Mouse (Mus musculus) liver, embryonic 15.5 days (tissue): Measurements from ENCODE around the gene Gm20521. TPM values are rescaled to one million over a fixed set of nuclear protein-coding genes. Genes with fewer than 3 reads are reported as not detected.

Source experiments
- ATAC-seq: fragments of 200-750 bp; cut with Nextera tagmentation; 2 replicates; pipeline ENCODE4 v1.8.0; 2017; ENCODE audit warnings: moderate number of reproducible peaks, mild to moderate bottlenecking, moderate library complexity; ENCODE audit not compliant: insufficient read depth
- H3K27ac ChIP-seq: fragments of 300-500 bp; sonication (generic); replicated peaks from 2 replicates; pipeline ENCODE4 v1.5.1; 2015; ENCODE audit warnings: mild to moderate bottlenecking, inconsistent platforms
- H3K27me3 ChIP-seq: fragments of 300-500 bp; sonication (generic); 2 replicates; pipeline ENCODE4 v1.6.1; 2015; ENCODE audit warnings: mild to moderate bottlenecking, inconsistent platforms
- H3K36me3 ChIP-seq: fragments of 300-500 bp; sonication (generic); replicated peaks from 2 replicates; pipeline ENCODE4 v1.6.1; 2015; ENCODE audit warnings: moderate library complexity, mild to moderate bottlenecking, inconsistent platforms
- H3K4me1 ChIP-seq: fragments of 300-500 bp; sonication (generic); replicated peaks from 2 replicates; pipeline ENCODE4 v1.6.1; 2015; ENCODE audit warnings: inconsistent platforms
- H3K4me2 ChIP-seq: fragments of 300-500 bp; sonication (generic); 2 replicates; pipeline ENCODE4 v1.6.1; 2015; ENCODE audit warnings: moderate library complexity, mild to moderate bottlenecking, inconsistent platforms
- H3K4me3 ChIP-seq: fragments of 300-500 bp; sonication (generic); replicated peaks from 2 replicates; pipeline ENCODE4 v1.5.1; 2015; ENCODE audit warnings: mild to moderate bottlenecking, inconsistent platforms
- H3K9ac ChIP-seq: fragments of 300-500 bp; sonication (generic); 2 replicates; pipeline ENCODE4 v1.6.1; 2015; ENCODE audit warnings: moderate library complexity, mild to moderate bottlenecking, inconsistent platforms
- H3K9me3 ChIP-seq: fragments of 300-500 bp; sonication (generic); replicated peaks from 2 replicates; pipeline ENCODE4 v1.6.1; 2016; ENCODE audit warnings: inconsistent platforms
- WGBS: fragments of 180-500 bp; shearing (Covaris S2); methylation state at CpG from one replicate; pipeline ENCODE4 v1.1.7; 2015; ENCODE audit warnings: mixed read lengths; ENCODE audit not compliant: insufficient replicate concordance; 5-methylcytosine and 5-hydroxymethylcytosine counted together
- polyA plus RNA-seq: library from polyadenylated mRNA; unstranded; fragments of >200 nt; fragmentation: Nextera tagmentation; extraction: Ambion mirVana; gene quantifications from 2 replicates; pipeline ENCODE4 v1.2.1, GENCODE M21; 2015

Gene Gm20521
- polyA plus RNA-seq, 1 experiment from 2014 or later: not detected

DNA sequence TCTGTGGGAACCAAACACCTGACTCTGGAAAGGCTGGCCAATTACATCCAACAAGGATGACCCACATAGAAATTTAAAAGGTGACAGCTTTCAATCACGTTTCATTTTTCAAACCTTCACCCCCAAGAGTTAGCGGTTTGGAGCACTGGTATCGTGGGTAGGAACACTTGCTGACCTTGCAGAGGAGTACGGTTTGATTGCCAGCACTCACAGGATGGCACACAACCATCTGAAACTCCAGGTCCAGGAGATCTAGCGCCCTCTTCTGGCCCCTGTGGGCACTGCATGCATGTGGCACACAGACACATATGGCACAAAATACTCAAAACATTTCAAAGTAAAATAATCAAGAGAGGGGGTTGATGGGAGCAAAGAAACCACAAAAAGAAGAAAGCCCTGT, 16.3 kb upstream of the Gm20521 start:
- Histone ChIP-seq H3K4me2 (no peak overlapping the region), H3K27me3 (no peaks in the 10 kb centered on the region), H3K4me1 (peaks cover 15% of the 10 kb centered on the region), H3K9ac (no peak overlapping the region), H3K27ac (no peak overlapping the region), H3K9me3 (no peaks in the 10 kb centered on the region), H3K4me3 (no peak overlapping the region), H3K36me3 (no peaks in the 10 kb centered on the region)
- 49% methylated on average over 5 of the region's 5 CpGs for WGBS
- no peak for ATAC-seq

DNA sequence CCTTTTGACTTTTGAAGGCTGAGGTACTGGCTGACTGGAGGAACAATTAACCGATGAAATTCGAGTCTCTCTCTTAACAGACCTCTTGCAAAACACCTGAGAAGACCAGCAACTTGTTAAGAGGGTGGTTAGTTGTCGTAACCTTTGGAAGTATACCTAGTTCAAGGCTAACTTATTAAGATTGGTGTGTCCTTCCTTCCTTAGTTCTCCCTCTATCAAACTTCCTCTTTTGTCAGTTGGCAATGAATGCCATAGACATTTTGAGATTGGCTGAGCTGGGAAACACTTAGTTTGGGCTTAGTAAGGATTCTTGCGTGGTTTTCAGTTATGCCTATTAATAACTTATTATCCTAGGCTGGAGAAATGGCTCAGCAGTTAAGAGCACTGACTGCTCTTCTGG, 15.2 kb upstream of the Gm20521 start:
- no peak overlapping the region for H3K27ac ChIP-seq
- H3K4me2 ChIP-seq: no peak overlapping the region
- H3K9me3 ChIP-seq: no peaks in the 10 kb centered on the region
- WGBS: 43% methylated on average over 4 of the region's 4 CpGs
- H3K4me1 ChIP-seq: peaks cover 15% of the 10 kb centered on the region
- no peaks in the 10 kb centered on the region for H3K36me3 ChIP-seq
- H3K27me3 ChIP-seq: no peaks in the 10 kb centered on the region
- H3K9ac ChIP-seq: no peak overlapping the region
- ATAC-seq: no peak
- H3K4me3 ChIP-seq: no peak overlapping the region

DNA sequence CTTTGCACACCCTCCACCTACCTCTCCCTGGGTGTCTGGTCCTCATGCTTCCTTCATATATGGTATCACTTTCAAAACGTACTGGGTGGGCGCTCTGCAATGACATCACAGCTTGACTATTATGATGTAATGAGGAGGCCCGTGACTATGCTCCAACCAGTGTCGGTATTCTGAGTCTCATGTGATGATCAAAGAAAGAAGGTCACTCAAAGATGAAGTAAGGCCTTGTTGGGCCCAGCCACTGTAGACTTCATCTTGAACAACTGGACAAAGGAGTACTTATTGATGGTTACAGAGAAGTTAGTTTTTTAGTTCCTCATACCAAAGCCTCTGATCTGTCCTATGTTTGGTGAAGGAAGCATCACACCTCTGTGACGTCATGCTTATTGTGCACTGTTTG, 12.4 kb upstream of the Gm20521 start, which contains the start of gene Homez:
TSS of gene Homez (minus strand) at position 101 of the 400 bp plus-strand sequence.
- WGBS: 76% methylated on average over 5 of the region's 5 CpGs
- Histone ChIP-seq H3K27me3 (peaks cover 6% of the 10 kb centered on the region), H3K4me1 (peaks cover 8% of the 10 kb centered on the region)

DNA sequence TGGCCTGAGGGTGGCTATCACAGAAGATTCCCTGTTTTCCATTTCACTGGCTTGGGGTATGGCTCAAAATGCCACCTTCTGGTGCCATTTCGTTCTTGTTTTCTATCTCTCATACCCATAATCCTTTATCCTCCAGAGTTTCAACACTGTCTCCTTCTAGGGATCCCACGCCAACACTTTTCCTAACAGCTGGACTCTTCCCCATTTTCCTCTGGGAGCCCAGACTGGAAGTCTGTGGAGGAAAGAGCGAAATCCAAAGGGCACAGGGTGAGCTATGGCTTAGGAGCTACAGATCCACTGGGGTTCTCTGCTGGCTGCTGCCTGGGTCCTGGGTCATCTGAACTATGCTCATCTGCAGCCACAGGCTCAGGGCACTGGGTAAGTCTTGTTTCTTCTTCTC, 9.1 kb upstream of the Gm20521 start:
- 72% methylated on average over 3 of the region's 3 CpGs for WGBS
- H3K9ac ChIP-seq: no peak overlapping the region
- H3K4me1 ChIP-seq: peaks cover 29% of the 10 kb centered on the region
- ATAC-seq: no peak
- no peak overlapping the region for H3K4me2 ChIP-seq
- peaks cover 22% of the 10 kb centered on the region for H3K27me3 ChIP-seq
- H3K27ac ChIP-seq: no peak overlapping the region
- H3K9me3 ChIP-seq: no peaks in the 10 kb centered on the region
- H3K4me3 ChIP-seq: no peak overlapping the region
- no peaks in the 10 kb centered on the region for H3K36me3 ChIP-seq

More for the DNA sequence above, 12.4 kb upstream of the Gm20521 start, which contains the start of gene Homez:
- Histone ChIP-seq H3K36me3 (no peaks in the 10 kb centered on the region), H3K9ac (no peak within 1 kb of the TSS), H3K9me3 (no peaks in the 10 kb centered on the region), H3K27ac (no peak within 1 kb of the TSS), H3K4me2 (no peak within 1 kb of the TSS), H3K4me3 (no peak within 1 kb of the TSS)
- no peak for ATAC-seq

DNA sequence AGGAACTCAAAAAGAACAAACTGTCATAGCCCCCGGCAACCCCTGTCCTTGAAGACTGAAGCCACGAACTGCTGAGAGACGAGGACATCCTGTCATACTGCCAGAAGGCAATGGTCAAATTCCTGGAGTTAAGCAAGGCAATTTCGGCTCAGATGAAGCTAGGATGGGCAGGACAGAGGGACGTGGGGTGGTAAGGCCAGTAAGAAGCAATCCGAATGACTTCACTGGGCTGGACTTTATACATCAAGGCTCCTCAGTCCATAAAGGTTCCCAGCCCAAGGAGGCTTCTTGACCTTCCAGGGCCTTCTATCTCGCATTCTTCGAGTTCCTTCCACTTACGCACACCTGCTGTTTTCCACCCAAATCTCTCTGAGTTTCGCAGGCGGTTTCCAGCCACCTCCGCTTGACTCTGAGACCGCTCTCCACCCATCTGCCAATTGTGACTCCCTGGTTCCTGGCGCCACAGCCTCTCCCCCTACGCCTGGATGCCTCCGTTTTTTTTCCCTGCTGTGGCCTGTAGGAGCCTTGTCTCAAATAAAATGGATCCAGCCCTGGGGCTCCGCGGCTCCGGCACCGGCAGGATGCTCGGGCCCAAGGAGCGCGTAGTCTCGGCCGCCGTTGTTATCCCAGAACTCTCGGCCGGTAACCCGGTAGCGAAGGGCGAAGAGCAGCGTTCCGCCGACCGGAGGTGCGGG, 7.2 kb upstream of the Gm20521 start:
- no peaks in the 10 kb centered on the region for H3K9me3 ChIP-seq
- peak overlapping the region; percentile 71 for H3K9ac ChIP-seq
- H3K4me1 ChIP-seq: peaks cover 29% of the 10 kb centered on the region
- ATAC-seq: peak; percentile 11; the same call in 1 of the 2 replicates
- H3K4me2 ChIP-seq: peak overlapping the region; percentile 93
- H3K4me3 ChIP-seq: peak overlapping the region; percentile 77
- 3% methylated on average over 36 of the region's 36 CpGs for WGBS
- peaks cover 22% of the 10 kb centered on the region for H3K27me3 ChIP-seq
- H3K27ac ChIP-seq: peak overlapping the region; percentile 33; the same call in 1 of the 2 replicates
- no peaks in the 10 kb centered on the region for H3K36me3 ChIP-seq

DNA sequence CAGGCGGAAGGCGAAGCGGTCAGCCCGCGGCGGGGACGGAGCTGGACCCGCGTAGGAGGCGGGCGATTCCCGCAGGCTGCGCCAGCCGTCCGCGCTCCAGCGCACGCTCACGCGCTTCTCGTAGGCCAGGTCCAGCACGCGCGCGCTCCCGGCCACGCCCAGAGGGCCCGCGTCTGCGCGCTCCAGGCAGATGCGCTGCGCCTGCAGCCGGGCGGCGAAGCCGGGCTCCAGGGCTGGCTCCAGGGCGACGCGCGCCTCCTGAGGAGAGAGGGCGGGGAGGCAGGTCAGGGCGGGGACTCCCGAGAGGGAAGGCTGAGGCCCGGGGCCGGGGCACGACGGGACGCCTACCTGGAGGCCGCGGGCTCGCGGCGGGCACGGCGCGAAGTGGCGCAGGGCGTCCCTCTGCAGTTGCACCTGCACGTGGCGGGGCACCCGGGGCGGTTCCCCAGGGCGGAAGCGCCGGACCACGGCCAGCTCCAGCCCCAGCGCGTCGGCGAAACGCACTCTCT, 6.6 kb upstream of the Gm20521 start:
- WGBS: under 1% methylated on average over 72 of the region's 72 CpGs
- Histone ChIP-seq H3K27me3 (peaks cover 22% of the 10 kb centered on the region), H3K36me3 (no peaks in the 10 kb centered on the region), H3K4me3 (peak overlapping the region; percentile 77), H3K4me1 (peaks cover 29% of the 10 kb centered on the region), H3K9me3 (no peaks in the 10 kb centered on the region), H3K27ac (peak overlapping the region; percentile 75), H3K9ac (peak overlapping the region; percentile 71), H3K4me2 (peak overlapping the region; percentile 93)
- peak; percentile 93 for ATAC-seq

DNA sequence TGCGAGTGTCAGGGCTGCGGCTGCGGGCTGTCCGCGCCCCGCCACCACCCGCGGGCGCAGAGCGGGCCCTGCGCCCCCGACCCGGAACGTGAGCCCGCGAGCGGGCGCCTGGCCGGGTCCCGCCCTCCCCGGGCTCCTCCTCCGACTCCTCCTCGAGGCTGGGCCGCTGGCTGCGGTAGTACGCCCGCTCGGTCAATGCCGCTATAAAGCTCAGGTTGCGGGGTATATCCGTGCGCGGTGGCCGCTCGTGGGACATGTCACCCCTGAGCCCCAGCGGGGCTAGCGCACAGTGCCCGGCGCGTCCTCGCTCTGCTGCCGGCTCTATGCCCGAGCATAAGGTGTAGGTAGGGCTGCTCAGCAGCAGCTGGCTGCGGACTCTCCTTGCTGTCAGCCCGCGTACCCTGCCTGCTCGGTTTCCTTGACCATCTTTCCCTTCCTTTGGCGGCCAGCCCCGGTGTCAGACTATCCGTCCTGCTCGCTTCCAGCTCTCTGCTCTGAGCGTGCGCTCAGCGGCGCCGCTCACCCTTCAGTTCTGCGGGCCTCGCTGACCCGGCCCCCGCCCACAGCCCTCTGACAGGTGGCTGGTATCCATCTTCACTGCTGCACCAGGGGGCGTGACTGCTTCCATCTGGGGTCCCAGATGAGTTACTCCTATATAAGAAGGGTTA, 6.1 kb upstream of the Gm20521 start, which contains the start of gene Ppp1r3e:
TSS of gene Ppp1r3e (minus strand) at position 503 of the 668 bp plus-strand sequence.
- no peaks in the 10 kb centered on the region for H3K9me3 ChIP-seq
- WGBS: under 1% methylated on average over 61 of the region's 61 CpGs
- peak within 1 kb of the TSS; percentile 71 for H3K9ac ChIP-seq
- peaks cover 29% of the 10 kb centered on the region for H3K4me1 ChIP-seq
- peak within 1 kb of the TSS; percentile 75 for H3K27ac ChIP-seq
- peak; percentile 81 for ATAC-seq
- H3K36me3 ChIP-seq: no peaks in the 10 kb centered on the region
- peaks cover 22% of the 10 kb centered on the region for H3K27me3 ChIP-seq
- H3K4me2 ChIP-seq: peak within 1 kb of the TSS; percentile 93
- H3K4me3 ChIP-seq: peak within 1 kb of the TSS; percentile 77

DNA sequence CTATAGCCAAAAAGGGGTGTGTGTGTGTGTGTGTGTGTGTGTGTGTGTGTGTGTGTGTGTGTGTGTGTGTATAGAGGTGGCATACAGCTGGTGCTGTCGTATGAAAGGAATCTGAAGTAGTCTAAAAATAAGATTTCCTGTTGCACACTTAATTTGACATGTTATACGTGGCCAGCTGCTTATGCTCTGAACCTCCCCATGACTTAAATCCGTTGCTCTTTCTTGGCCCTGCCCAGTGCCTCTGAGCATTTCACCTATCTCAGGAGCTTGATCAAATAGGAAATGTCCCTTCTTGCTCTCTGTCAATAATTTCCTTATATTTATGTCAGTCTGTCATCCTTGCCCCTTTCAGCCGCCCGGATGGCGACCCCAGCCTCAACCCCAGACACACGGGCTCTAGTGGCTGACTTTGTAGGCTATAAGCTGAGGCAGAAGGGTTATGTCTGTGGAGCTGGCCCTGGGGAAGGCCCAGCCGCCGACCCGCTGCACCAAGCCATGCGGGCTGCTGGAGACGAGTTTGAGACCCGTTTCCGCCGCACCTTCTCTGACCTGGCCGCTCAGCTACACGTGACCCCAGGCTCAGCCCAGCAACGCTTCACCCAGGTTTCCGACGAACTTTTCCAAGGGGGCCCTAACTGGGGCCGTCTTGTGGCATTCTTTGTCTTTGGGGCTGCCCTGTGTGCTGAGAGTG, 926 bp downstream of the Gm20521 start:
- ATAC-seq: no peak
- Histone ChIP-seq H3K9ac (no peak overlapping the region), H3K27ac (peak overlapping the region; percentile 62; the same call in 1 of the 2 replicates), H3K27me3 (no peaks in the 10 kb centered on the region), H3K36me3 (no peaks in the 10 kb centered on the region), H3K4me1 (peaks cover 20% of the 10 kb centered on the region), H3K9me3 (no peaks in the 10 kb centered on the region), H3K4me3 (peak overlapping the region; percentile 57), H3K4me2 (peak overlapping the region; percentile 80)
- WGBS: 51% methylated on average over 21 of the region's 21 CpGs

DNA sequence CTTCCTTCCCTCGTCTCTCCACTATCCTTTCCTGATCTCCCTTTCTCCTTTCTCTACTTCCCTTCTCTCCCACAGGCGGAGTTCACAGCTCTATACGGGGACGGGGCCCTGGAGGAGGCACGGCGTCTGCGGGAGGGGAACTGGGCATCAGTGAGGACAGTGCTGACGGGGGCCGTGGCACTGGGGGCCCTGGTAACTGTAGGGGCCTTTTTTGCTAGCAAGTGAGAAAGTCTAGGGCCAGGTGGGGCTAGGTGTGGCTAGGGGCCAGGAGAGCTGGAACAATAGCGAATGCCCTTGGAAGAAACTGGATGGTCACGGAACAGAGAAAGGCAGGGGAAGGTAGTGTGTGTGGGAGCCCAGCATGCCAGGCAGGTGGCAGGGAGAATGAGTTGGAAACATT, 2.1 kb downstream of the Gm20521 start:
- Histone ChIP-seq H3K4me1 (peaks cover 20% of the 10 kb centered on the region), H3K27ac (no peak overlapping the region), H3K9me3 (no peaks in the 10 kb centered on the region), H3K4me2 (no peak overlapping the region), H3K27me3 (no peaks in the 10 kb centered on the region), H3K9ac (no peak overlapping the region), H3K36me3 (no peaks in the 10 kb centered on the region), H3K4me3 (no peak overlapping the region)
- no peak for ATAC-seq
- WGBS: 79% methylated on average over 11 of the region's 11 CpGs

DNA sequence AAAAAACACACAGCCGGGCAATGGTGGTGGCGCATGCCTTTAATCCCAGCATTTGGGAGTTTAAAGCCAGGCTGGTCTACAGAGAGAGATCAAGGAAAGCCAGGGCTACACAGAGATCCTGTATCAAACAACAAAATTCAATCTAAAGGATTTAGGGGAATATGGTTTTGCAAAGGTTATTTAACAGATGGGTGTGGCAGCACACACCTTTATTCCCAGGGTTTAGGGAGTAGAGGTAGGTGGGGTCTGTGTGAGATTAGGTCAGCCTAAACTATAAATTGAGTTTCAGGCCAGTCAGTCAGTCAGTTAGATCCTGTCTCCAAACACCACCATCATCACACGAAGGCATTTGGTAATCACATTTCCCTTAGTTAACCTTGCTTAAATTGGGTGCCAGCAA, 9.0 kb downstream of the Gm20521 start, which contains the start of gene Pabpn1:
TSS of gene Pabpn1 (plus strand) at position 301 of the 400 bp plus-strand sequence.
- WGBS: 80% methylated on average over 3 of the region's 3 CpGs
- Histone ChIP-seq H3K9ac (peak within 1 kb of the TSS; percentile 44), H3K4me2 (peak within 1 kb of the TSS; percentile 75), H3K4me1 (peaks cover 33% of the 10 kb centered on the region), H3K36me3 (peaks cover 19% of the 10 kb centered on the region), H3K27ac (peak within 1 kb of the TSS; percentile 88), H3K4me3 (peak within 1 kb of the TSS; percentile 90), H3K9me3 (no peaks in the 10 kb centered on the region), H3K27me3 (no peaks in the 10 kb centered on the region)
- ATAC-seq: no peak
